Mouse (Mus musculus) adrenal gland, adult 8-10 months (tissue): ENCODE results near the gene Tspan12. TPM values are rescaled to one million over a fixed set of nuclear protein-coding genes. Genes with fewer than 3 reads are reported as not detected.
A peak's percentile ranks its signal among the peaks of the same experiment; 100 is the strongest.
"Not testable (repeated sequence)": the region's sequence is repeated elsewhere in the genome, so short reads cannot be mapped to it uniquely, and the experiment has no call there.

ENCODE experiments used
- DNase-seq: peaks from one replicate; pipeline ENCODE4 v3.0.0; 2022
- total RNA-seq, 4 experiments: library from RNA; stranded (reverse); gene quantifications; 2 replicates each; pipeline ENCODE4 v1.2.4; 2022

Tspan12 gene
- 100 to 1,000 TPM; 147 to 176 (median 162) TPM for total RNA-seq

GRCm38 (mm10) chr6:21852344-21852785 is at the start of gene Tspan12:
Gene Tspan12 (minus strand): TSS chr6:21852515.
- DNase-seq = no peak

GRCm38 (mm10) chr6:21894451-21894850 is 42.1 kb upstream of the Tspan12 start:
- DNase-seq = peak; percentile 20

- DNase-seq = no peak
Measured at GRCm38 (mm10) chr6:21889101-21889500, 36.8 kb upstream of the Tspan12 start.

- DNase-seq = not testable (repeated sequence)
Measured at GRCm38 (mm10) chr6:21887971-21888370, 35.7 kb upstream of the Tspan12 start.

GRCm38 (mm10) chr6:21879496-21879895 is 27.2 kb upstream of the Tspan12 start:
- DNase-seq = no peak

- no peak for DNase-seq
Measured at GRCm38 (mm10) chr6:21867310-21867709, 15.0 kb upstream of the Tspan12 start.

- no peak for DNase-seq
Measured at GRCm38 (mm10) chr6:21864179-21864578, 11.9 kb upstream of the Tspan12 start.

- DNase-seq = no peak
Measured at GRCm38 (mm10) chr6:21863561-21863960, 11.2 kb upstream of the Tspan12 start.

- no peak for DNase-seq
Measured at GRCm38 (mm10) chr6:21861316-21861715, 9.0 kb upstream of the Tspan12 start.

GRCm38 (mm10) chr6:21857843-21858242 is 5.5 kb upstream of the Tspan12 start:
- no peak for DNase-seq

- peak; percentile 33 for DNase-seq
Measured at GRCm38 (mm10) chr6:21855921-21856320, 3.6 kb upstream of the Tspan12 start.

GRCm38 (mm10) chr6:21853342-21853741 is 1.0 kb upstream of the Tspan12 start:
- DNase-seq = no peak

GRCm38 (mm10) chr6:21851596-21852343 is 545 bp downstream of the Tspan12 start:
- DNase-seq = peak; percentile 87

- no peak for DNase-seq
Measured at GRCm38 (mm10) chr6:21851346-21851595, 1.0 kb downstream of the Tspan12 start.

- DNase-seq = no peak
Measured at GRCm38 (mm10) chr6:21850526-21851345, 1.6 kb downstream of the Tspan12 start.

- no peak for DNase-seq
Measured at GRCm38 (mm10) chr6:21848808-21849207, 3.5 kb downstream of the Tspan12 start.

GRCm38 (mm10) chr6:21839976-21840775 is 12.1 kb downstream of the Tspan12 start:
- DNase-seq = no peak

- no peak for DNase-seq
Measured at GRCm38 (mm10) chr6:21839244-21839814, 13.0 kb downstream of the Tspan12 start.

- DNase-seq = no peak
Measured at GRCm38 (mm10) chr6:21833531-21833930, 18.8 kb downstream of the Tspan12 start.

- peak; percentile 58 for DNase-seq
Measured at GRCm38 (mm10) chr6:21831871-21832270, 20.4 kb downstream of the Tspan12 start.

- DNase-seq = no peak
Measured at GRCm38 (mm10) chr6:21830931-21831330, 21.4 kb downstream of the Tspan12 start.

- no peak for DNase-seq
Measured at GRCm38 (mm10) chr6:21829930-21830329, 22.4 kb downstream of the Tspan12 start.

GRCm38 (mm10) chr6:21828437-21828836 is 23.9 kb downstream of the Tspan12 start:
- no peak for DNase-seq
